Mouse (Mus musculus) gastrocnemius, postnatal 25 days (tissue): Measurements from ENCODE around the gene Olfm1. TPM values are rescaled to one million over a fixed set of nuclear protein-coding genes. Genes with fewer than 3 reads are reported as not detected.

ENCODE experiments used
- DNase-seq: peaks from one replicate; pipeline ENCODE4 v3.0.0; 2022
- total RNA-seq, 2 experiments: library from RNA; stranded (reverse); gene quantifications; 1 replicate in 1 of 2; 2 replicates in 1 of 2; pipeline ENCODE4 v1.2.3; 2021

Gene Olfm1
- total RNA-seq, 2 experiments from 2014 or later = 11.9 to 14.5 TPM

DNA sequence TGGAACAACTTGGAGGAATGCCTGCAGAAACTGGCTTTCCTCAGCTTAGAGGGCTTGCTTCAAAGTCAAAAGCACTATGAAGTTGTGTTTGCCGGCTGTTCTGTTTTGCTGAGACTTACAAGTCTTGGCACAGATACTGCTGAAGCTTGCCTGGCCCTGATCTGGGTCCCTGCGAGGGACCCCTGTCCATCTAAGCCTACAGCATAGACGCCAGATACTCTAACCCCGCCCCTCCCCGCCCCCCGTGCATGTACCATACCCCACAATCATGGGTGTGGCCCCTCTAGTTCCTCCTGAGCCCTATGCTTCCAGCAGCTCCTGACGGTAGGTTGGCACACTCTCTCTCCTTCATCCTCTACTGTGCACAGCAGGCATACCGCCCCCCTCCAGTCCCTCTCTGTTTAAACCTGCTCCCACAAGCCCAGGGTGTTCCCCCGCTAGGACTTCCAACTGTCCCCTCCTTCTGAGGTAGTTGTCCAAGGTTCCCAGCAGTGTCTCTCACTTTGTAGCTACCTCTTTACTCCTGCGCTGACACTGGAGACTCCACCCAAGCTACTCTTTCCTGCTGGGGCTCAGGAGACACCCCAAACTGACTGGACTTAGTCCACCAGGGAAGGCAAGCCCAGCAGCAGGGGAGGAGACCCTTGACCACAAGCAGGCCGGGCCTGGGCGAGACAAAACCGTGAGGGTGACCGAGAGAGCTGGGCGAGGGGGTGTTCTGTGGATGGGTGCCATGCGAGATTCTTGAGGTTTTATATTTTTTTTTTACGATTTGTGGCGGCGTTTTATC lies 12.1 kb downstream of the Olfm1 start:
- DNase-seq = no peak

DNA sequence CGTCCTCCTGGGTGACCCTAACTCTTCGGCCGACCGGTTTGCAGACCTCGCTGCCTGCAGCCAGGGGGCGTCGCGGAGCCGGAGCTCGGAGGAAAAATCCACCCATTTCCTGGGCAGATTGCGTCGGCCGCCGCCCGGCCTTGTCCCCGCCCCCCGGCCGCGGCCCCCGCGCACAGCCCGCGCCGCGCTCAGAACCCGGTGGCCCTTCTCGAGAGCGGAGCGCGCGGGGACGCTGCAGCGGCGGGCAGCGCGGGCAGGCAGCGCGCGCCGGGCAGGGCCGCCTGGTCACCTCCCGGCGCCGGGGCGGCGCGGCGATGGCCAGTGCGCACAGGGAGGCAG lies 12.6 kb downstream of the Olfm1 start:
- peak; percentile 81 for DNase-seq

DNA sequence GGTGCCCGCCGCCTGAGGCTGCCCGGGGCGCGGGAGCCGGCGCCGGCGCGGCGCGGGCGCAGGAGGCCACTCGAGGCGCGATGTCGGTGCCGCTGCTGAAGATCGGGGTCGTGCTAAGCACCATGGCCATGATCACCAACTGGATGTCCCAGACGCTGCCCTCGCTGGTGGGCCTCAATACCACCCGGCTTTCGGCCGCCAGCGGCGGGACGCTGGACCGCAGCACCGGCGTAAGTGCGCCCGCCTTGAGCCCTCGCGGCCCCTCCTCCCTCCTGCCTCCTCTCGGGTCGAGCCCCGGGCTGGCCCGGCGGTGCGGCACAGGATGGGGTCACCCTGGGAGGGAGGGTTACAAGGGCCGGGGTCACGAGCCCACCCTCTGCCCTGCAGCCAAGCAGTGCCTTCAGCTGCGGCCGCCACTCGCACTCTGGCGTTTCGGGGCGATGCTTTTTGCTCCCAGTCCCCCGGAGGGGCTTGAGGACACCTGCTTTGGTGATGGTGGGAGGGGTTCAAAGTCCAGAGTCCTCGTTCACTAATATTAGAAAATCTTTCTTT lies 13.2 kb downstream of the Olfm1 start:
- no peak for DNase-seq

DNA sequence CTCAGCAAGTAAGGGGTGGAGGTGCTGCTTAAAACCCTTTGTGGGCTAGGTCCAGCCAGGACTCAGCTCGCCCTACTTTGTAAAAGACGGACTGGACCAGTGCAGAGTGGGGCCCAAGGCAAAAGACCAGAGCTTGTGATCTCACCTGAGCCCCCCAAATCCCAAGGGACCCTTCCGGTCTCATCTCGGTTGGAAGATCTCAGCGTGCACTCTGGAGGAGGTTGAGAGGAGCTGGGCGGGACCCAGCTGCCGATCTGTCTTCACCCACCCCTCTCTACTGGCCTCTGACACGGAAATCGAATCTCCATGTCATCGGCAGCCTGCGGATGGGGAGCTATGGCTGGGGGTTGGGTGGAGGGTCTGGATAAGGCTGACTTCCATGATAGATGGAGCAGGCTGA lies 13.7 kb downstream of the Olfm1 start:
- no peak for DNase-seq

DNA sequence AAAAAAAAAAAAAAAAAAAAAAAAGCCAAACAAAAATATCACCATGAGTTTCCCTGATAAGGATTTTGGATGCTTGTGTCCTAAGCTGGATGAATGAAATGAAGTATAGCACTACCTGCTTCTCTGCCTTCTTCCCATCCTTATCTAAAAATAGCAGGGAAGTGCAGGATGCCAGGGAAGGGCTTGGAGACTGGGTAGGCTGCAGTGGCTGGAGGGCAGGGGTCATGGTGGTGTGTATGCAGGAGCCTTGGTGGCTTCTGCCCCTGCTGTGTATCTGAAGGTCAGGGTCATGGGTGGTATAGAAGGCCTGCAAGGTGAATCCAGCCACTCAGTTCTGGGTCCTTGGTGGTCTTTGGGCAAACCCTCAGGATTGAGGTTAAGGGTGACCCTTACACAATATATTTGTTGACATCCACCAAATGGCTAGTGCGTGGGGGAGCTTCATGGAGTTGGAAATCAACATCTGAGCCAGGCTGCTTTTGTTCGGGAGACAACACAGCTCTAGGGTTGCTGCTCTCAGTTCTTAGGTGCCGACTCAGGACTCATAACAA lies 14.5 kb downstream of the Olfm1 start:
- DNase-seq = no peak

DNA sequence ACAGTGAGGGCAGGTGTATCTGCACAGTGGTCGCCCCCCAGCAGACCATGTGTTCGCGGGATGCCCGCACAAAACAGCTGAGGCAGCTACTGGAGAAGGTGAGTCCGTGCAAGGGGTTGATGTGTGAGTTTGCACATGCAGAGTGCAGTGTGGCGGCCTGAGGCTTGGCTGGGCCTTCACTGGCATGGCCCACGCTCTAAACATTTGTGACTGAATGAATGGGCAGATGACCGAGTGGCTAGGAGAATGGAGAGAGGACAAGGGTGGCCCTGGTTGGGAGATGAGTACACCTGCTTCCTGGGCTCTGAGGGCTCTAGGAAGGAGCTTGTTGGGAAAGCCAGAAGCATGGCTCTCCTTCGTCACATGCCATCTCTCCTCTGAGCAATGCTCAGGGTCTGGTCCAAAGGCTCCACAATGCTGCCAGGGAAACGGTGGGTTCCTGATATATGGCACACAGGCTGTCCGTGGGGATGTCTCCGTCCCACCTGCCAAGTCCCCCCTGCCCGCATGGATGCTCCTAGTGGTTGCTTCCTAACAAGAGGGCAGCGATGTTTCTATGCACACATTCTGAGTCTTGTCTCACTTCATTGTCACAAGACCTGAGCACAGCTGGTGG lies 15.4 kb downstream of the Olfm1 start:
- DNase-seq = no peak

DNA sequence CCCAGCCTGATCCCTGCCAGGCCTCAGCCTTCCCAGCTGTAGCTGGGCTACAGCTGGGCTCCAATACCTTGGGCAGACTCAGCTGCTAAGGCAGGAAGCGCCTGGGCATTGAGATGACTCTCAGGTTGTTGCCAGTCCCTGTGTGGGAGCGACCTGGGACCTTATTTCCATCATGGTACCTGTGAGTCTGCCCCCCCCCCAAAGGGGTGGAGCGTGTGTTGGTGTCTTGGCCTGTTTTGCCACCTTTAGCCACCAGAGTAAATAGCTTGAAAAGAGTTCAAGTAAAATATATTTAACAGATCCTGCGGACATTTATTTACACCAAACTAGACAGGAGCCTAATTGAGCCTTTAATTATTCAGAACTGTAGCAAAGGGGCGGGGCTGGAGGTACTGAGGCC lies 16.4 kb downstream of the Olfm1 start:
- no peak for DNase-seq

DNA sequence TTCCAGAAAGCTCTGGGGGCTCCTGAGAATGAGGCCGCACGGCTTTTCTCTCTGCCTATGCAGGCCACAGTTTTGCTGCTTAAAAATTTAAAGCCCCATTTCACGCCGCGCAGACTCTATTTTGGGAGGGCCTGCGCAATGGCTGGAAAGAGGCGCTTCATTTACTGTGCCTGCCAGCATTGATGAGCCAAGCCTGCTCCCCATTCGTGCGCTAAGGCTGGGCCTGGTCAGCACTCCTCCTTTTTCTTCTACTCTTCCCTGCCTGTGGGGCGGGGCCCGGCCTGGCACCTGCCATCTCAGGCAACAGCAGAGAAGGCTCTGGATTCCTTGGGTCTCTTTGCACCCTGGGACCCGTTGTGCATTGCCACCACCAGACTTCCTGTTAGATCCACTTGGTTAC lies 16.9 kb downstream of the Olfm1 start:
- DNase-seq = no peak

DNA sequence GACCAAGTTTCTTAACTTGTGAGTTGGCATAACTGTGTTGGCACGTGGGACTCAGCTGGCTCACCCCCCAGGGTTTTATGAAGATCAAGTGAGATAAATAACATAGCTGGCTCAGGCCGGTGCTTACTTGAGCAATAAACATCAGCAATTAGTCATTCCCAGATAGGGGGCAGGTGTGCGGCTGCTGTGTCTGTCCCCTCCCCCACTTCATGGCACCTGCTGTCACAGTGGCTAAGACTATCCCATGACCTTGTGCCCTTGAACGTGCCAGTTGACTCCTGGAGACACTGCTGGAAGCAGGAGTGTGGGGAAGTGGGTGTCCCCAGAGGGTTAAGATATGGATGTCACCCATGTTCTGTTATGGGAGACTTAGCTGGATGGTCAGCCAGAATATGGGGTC lies 17.5 kb downstream of the Olfm1 start:
- DNase-seq = no peak

DNA sequence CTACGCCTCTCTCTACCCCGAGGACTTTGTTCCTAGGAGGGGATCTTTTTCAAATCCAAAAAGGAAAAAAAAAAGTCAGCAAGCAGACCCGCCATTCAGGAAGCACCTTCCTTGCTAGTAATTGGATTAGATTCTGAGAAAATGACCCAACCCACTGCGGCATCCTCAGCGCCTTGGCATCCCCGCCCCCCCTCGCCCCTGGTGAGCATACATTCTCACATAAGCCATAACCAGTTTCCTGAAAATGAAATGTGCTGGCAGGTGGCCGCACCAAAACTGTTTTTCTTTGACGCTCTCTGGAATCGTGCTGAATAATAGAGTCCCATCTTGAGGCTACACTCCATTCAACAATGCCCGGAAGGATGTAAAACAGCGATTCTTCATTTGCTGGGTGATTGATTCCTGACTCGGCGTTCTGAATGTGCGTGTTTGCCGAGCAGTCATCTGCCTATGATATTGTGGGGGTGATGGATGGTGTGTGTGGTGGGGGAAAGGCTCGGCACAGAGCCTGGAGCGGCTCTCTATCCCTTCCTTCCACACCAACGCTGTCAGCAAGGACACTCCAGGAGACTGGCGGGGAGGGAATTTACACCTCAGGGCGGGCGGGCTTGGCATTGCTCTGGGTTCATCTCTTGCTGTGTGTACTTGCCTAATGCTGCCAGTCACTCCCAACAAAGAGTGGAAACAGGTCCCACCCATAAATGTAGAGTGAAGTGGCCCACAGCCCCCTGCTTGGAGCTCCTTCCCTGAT lies 18.9 kb downstream of the Olfm1 start:
- no peak for DNase-seq

DNA sequence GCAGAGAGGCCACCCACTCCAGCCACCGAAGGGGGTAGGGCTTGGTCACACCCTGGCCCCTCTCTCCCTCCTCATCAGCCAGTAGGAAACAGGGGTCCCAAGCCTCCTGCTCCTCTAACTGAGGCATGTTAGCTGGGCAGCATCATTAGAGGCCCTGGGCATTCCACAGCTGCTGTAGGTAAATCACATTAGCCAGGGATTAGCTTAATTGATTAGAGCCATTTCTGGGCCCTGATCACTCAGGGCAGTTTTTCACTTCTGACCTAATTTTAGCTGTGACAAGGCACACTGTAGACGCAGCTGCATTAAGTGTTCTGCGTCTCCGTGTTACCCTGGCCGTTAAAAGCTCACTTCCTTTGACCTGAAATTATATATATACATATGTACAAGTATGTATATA lies 20.1 kb downstream of the Olfm1 start:
- DNase-seq = no peak

DNA sequence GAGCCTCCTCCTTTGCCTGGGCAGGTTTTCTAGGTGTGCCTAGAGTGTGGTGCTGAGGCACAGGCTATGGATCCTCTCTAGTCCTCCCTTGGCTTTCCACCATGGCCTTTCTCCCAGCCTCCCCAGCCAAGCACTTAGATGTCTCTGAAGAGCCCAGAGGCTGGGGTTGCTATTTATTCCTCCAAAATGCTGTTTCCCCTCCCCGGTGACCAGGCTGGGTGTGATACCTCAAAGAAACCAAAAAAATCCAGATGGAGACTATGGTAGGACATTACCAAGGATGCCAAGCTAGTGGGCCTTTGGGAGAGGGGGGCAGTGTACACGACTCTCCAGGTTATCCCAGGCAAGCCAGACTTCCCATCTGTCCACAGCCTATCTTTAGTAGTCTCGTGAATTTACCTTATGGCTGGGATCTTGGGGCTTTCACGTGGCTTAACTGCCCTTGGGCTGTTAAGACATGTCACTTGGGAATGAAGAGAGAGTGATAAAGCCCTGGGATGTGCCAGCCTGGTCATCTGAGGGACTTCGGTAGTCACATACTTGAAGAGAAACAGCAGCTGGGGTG lies 23.5 kb downstream of the Olfm1 start:
- no peak for DNase-seq

DNA sequence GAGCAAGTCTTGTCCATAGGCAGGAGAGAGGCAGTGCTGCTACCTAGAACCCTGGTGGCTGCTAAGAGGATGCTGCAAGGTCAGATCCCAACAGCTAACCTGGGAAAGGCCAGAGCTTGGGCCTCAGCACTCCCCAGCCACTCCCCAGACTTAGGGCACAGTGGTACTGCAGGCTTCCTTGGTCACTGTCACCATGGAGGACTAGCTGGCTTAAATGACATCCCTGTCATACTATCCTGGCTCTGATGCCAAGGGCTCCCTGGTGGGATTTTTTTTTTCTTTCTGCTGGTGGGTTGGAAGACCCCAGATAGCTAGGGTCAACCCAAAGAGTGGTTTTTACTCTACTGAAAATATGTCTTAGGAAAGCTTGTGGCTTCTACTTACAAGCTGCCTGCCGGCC lies 25.0 kb downstream of the Olfm1 start:
- no peak for DNase-seq

DNA sequence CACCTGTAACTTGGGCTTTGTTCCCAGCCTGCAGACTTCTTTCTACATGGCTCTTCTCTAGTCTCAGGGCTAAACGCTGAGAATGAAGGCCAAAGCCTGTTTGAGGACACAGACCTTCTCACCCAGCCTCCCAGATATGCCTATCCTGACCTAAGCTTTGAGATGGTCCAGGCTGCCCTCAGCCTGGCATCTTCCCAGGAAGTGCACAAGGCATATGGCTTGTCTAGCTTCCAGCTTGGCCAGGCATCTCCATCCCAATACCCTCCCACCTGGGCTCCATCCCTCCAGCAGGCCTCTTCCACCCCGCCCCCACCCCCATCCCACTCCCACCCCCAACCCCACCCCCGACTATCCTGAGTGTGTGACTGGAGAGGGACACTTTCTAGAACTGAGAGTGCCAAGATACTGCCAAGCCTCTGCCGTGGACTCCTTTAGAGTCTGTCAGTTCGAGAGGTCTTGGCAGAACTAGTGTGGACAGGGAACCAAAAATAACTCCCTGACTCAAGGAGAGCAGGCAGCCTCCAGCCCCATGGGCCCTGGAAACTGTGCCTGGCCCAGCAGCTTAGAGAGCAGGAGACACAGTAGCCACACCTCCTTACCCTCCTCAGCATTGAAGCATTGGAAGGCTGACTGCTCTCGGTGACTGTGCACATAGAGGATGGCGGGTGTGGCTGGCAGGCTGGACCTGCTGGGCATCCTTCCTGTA lies 26.0 kb downstream of the Olfm1 start:
- DNase-seq = peak; percentile 82

DNA sequence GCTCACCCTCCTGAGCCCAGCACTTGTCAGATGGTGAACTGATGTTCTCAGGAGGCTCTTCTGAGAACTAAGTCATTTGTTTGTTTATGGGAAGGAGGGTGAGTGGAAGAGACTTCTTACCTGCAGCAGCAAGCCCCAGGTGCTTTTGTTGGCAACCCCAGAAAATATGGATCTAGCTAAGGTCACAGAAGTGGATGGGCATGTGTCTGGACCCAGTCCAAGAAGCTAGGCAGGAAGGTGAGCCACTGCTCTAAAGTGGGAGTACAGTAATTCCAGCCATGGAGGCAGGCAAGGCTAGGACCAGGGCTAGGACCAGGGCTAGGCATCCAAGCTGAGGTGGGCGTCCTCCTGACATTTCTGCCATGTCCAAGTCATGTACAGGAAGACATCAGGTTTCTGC lies 26.8 kb downstream of the Olfm1 start:
- no peak for DNase-seq

DNA sequence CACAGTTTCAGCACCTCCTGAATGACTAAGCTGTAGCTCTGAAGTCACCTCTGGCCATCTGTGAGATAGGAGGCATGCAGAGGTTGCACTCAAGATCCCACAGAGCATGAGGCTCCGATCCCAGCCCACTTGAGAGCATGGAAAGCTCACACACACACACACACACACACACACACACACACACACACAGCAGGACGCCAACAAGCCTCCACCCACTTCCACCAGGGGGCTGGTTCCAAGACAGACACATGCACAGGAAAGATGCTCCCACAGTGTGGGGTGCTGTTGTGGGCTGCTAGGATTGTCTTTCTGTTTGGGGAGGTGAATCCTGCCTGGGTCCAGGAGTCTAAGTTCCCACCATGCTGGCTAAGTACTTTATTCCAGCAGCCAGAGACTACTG lies 29.0 kb downstream of the Olfm1 start:
- DNase-seq = no peak

DNA sequence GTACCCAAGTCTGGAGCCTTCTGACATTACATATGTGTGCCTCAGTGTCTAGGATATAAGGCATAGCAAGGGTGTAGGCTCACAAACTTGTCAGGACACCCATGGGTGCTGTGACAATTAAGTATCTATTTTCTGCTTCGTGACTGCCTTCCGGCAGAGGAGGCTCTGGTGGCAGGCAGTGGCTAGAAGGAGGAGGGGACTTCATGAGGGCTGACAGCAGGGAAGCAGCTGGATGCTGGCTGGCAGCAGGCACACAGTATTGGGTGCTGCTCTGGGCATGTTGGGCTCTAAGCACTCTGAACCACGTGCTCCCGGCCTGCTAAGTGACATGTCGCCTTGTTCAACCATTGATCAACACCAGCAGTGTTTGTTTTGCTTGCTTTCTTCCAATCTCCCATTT lies 32.0 kb downstream of the Olfm1 start:
- DNase-seq = no peak

DNA sequence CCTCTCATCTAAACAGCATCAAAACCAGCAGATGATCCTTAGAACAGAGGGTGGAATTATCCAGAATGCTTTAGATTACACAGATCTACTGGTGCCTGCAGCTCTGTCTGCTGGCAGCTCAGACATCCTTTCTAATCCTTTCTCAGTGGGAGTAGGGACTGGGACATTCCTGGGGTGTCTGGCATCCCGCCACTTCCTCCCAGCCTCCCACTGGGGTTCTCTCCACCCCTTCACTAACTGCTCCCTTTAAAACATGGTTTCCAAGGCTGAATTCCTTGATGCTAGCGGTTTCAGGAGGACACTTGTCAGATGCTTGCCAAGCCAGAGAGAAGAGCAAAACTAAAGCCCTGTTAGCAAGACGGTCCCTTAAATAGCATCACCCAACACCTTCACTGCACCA lies 33.1 kb downstream of the Olfm1 start:
- no peak for DNase-seq

DNA sequence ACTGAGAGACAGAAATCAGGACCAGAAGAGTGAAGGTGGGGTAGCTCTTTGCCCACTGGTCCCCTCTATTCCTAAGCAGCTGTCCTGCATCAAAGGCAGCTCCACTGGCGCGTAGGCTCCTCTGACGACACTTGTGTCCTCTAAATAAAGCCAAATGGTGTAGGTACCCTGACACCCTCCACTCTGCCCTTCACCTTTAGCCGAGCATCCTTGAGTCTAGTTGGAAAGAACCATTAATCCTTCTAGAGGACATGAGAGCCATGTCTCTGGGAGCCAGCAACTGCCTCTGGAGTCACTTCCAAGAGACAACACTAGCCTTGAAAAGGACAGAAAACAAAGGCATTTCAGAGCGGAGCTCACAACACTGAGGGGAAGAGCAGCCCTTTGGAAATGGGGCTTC lies 34.2 kb downstream of the Olfm1 start:
- DNase-seq = no peak

DNA sequence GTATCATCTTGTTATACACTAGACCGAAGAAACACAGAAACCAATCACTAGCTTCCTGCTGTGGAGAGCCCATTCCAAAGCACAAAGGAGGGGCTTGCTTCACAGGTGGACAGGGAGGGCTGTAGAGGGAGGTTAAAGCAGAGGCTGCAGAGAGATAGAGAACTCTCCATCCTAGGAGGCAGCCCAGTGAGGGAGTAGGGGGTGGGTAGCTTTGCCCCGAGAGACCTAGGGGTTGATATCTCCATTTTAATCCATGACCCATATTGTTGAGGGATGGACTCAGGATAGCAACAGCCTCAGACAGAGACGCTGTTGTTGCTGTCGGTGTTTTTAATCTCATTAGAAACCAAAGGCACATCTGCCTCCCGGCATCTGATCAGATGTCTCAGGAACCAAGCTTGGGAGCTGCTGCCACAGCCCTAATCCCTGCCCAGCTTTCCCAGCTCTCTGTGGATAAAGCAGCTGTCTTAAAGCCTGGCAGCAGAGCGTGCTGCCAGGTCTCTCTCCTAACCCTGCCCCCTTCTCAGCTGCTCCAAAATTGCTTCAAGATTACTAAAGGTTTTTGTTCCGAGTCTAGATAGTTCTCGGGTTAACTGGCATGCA lies 34.9 kb downstream of the Olfm1 start:
- no peak for DNase-seq

DNA sequence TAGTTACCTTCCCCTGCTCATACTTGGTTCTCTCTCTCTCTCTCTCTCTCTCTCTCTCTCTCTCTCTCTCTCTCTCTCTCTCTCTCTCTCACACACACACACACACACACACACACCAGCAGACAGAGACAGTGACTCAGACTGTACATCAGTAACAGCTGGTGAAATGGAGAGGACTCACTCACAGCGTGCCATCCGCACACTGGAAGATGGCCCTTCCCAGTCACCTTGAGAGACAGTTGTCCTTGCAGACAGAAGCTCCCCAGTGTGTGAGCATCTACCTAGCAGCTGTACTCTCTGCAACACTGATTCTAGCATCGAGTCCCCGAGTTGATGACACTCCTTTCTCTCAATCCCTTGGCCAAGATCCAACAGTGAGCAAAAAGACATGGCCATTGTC lies 35.6 kb downstream of the Olfm1 start:
- DNase-seq = no peak

DNA sequence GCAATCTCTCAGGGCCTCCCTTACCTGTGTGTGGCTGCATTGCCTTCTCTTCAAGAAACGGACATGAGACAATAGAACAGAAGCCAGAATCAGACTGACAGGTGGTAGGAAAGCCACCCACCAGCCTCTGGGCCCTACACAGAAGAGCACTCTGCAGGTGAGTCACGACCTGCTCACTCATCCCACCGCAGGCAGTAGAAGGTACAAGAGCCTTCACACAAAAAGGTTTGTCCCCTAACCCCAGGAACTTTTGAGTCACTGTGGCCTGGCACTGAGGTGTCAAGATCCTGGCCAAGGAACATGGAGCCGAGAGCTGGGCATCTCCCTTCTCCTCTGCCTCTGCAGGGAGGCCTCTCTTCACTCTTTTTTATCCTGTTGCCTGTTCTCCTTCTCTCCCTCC lies 42.3 kb downstream of the Olfm1 start:
- no peak for DNase-seq
